Mouse (Mus musculus) retina, postnatal 7 days (tissue): Measurements from ENCODE around the gene Xpr1.

ENCODE experiments used
- DNase-seq: peaks from one replicate; pipeline ENCODE4 v3.0.0-alpha.2; 2012; ENCODE audit warnings: low read depth, low spot score

The Xpr1 gene

DNA sequence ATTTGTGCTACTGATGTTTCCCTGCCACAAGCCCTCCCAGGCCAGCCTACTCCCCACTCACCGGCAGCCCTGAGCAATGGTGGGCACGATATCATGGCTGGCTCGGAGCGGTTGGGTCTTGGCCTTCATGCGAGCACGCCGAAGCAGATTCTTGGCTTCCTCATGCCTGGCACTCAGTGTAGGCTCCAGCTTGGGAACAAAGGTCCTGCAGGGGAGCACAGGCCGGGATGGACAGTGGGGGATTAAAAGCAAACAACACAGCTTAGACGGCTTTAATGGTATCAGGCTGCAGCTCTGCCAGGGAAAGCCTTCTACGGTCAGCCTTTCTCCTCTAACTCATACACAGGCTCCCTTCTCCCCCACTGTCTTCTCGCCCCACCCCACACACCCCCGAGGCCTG lies 184.8 kb downstream of the Xpr1 start:
- DNase-seq: no peak

- no peak for DNase-seq
Measured at GRCm38 (mm10) chr1:155229464-155230411, 187.5 kb downstream of the Xpr1 start.
